Mouse (Mus musculus) naive thymus-derived CD4-positive, alpha-beta T cell, adult 2 months (primary cell): Measurements from ENCODE around the gene Gtf3c2.
"Not testable (repeated sequence)": the region's sequence is repeated elsewhere in the genome, so short reads cannot be mapped to it uniquely, and the experiment has no call there.

Experiments
- DNase-seq: peaks from one replicate; pipeline ENCODE4 v3.0.0-alpha.2; 2011; ENCODE audit warnings: low read depth

The Gtf3c2 gene

GRCm38 (mm10) chr5:31179766-31180630, at the start of gene Gtf3c2, which contains the start of gene Gm29609:
TSS of gene Gtf3c2 (minus strand) at chr5:31180144.
TSS of gene Gm29609 (minus strand) at chr5:31179911.
- DNase-seq: peak; percentile 99

- peak; percentile 80 for DNase-seq
Observed at GRCm38 (mm10) chr5:31226641-31227040, 46.7 kb upstream of the Gtf3c2 start.

DNA sequence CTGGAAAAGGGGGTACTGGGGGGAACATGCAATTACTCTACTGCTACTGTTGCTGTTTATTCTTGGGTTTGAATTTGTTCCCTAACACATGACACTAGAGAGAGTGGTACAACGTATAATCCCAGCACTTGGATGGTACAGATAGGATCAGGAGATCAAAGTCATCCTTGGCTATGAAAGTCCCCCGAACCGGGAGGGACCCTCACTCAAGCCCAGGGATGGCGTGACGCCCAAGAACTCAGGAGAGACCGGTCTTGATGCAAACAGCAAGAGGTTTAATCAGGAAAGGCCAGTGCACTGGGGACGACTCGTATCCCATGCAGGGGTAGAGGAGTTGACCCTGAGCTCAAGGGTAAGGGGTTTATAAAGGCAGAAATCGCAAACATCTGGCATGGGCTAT, 42.8 kb upstream of the Gtf3c2 start:
- DNase-seq: no peak

GRCm38 (mm10) chr5:31221304-31221945, 41.5 kb upstream of the Gtf3c2 start:
- DNase-seq: peak; percentile 46

GRCm38 (mm10) chr5:31220448-31221303, 40.7 kb upstream of the Gtf3c2 start, which contains the start of gene Ppm1g:
TSS of gene Ppm1g (minus strand) at chr5:31220687.
- peak; percentile 97 for DNase-seq

- no peak for DNase-seq
Observed at GRCm38 (mm10) chr5:31219911-31220447, 40.0 kb upstream of the Gtf3c2 start.

DNA sequence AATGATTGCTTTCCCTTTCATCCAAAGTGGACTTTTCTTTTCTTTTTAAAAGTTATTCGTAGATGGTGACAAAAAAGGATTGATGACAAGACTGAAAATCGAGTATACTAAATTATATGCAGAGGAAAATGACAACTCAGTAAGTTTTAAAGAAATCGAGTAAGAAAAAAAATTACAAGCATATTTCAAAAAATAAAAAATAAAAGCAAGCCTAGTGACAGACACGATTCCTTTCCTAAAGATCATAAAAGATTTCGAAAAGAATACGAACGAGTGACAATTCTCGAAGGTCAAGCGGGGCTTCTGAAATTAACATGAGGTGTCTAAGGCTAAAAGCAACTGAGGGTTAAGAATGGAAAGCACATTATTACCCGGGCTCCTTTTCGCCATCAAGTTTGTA, 39.5 kb upstream of the Gtf3c2 start:
- DNase-seq: no peak

GRCm38 (mm10) chr5:31219070-31219469, 39.1 kb upstream of the Gtf3c2 start:
- peak; percentile 52 for DNase-seq

- peak; percentile 67 for DNase-seq
Observed at GRCm38 (mm10) chr5:31218294-31218693, 38.4 kb upstream of the Gtf3c2 start.

- DNase-seq: not testable (repeated sequence)
Observed at GRCm38 (mm10) chr5:31216554-31216953, 36.6 kb upstream of the Gtf3c2 start.

- no peak for DNase-seq
Observed at GRCm38 (mm10) chr5:31204421-31204820, 24.5 kb upstream of the Gtf3c2 start.

DNA sequence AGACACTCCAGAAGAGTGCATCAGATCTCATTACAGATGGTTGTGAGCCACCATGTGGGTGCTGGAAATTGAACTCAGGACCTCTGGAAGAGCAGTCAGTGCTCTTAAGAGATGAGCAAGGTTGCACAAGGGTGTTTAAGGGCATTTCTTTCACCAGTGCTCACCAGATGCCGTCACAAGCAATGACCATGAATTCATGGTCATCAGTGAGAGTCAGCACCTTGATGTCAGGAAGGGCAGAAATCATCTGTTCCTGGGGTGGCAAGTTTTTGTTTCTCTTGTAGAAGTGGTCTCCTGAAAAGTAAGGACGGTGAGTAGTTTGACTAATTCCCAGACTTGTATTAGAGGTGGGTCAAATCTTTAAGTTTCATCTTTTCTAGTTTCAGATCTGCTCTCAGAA, 23.9 kb upstream of the Gtf3c2 start:
- DNase-seq: no peak

DNA sequence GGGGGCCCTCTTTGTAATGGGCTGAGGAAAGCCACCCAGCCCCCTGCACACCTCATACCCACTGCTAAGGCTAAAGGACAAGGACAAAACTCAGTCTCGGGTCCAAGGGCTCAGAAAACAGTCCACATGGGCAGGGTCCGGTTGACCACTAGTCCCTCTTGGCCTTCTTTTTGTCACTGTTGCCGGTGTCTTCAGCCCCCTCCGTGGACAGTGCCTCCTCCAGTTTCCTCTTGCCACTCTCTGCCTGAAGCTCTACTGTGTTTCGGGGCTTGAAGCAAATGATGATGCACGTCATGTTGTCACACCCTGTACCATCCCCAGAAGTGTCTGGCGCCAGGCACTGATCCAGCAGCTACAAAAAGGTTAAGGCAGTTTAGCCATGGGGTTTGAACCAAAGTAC, 23.0 kb upstream of the Gtf3c2 start:
- no peak for DNase-seq

- peak; percentile 97 for DNase-seq
Observed at GRCm38 (mm10) chr5:31201742-31202590, 22.0 kb upstream of the Gtf3c2 start, which contains the start of gene Zfp513. TSS of gene Zfp513 (minus strand) at chr5:31202303.

GRCm38 (mm10) chr5:31201042-31201741, 21.2 kb upstream of the Gtf3c2 start:
- DNase-seq: no peak

- DNase-seq: no peak
Observed at GRCm38 (mm10) chr5:31200327-31200768, 20.4 kb upstream of the Gtf3c2 start.

GRCm38 (mm10) chr5:31199893-31200292, 19.9 kb upstream of the Gtf3c2 start:
- DNase-seq: no peak

DNA sequence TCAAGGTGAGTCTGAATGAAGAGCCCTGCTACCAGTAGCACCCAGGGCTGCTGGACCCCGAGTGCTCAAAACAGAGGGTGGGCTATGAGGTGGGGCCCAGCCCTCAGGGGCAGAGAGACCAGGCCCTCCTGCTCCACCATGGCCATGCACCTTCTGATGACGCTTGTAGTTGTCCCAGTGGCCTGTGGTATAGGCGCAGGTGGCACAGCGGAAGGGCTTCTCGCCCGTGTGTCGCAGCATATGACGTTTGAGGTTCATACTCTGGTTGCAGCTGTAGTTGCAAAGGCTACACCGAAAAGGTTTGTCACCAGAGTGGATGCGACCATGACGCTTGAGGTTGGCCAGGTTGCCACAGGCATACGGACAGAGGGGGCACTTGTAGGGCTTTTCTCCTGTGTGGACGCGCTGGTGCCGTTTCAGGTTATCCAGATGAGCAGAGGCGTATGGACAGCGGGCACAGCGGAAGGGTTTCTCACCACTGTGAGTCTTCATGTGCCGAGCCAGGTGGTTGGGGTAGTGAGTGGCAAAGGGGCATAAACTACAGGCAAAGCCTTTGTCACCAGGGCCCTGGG, 19.5 kb upstream of the Gtf3c2 start:
- no peak for DNase-seq

- no peak for DNase-seq
Observed at GRCm38 (mm10) chr5:31198616-31199320, 18.8 kb upstream of the Gtf3c2 start.
